Mouse (Mus musculus): ENCODE data around the gene Fut7. TPM values are rescaled to one million over a fixed set of nuclear protein-coding genes. Genes with fewer than 3 reads are reported as not detected.
A peak's percentile ranks its signal among the peaks of the same experiment; 100 is the strongest.

Fut7 gene
- polyA plus RNA-seq, 1 experiment: 0.68 TPM

- no peak for TF ChIP-seq CTCF (IDR thresholded peaks at IDR 0.05; ENCODE audit: extremely low read depth, insufficient read length, insufficient replicate concordance, low read depth, low read length)
- TF ChIP-seq POLR2A (IDR thresholded peaks at IDR 0.05; ENCODE audit: low read depth, low read length): no peak
- Histone ChIP-seq H3K4me1 (ENCODE audit: control insufficient read depth, insufficient read depth, insufficient read length, low read length) (peaks cover 14% of the 10 kb centered on the region), H3K27me3 (ENCODE audit: control insufficient read depth, insufficient read depth, low read length) (no peaks in the 10 kb centered on the region), H3K27ac (ENCODE audit: insufficient read depth, low read depth, low read length) (no peak overlapping the region), H3K4me3 (ENCODE audit: low read depth, low read length) (no peak overlapping the region), H3K36me3 (ENCODE audit: control insufficient read depth, insufficient read depth, low read length) (no peaks in the 10 kb centered on the region)
- WGBS: 68% methylated on average over 1 of the region's 1 CpGs
Observed at GRCm38 (mm10) chr2:25423626-25424025, 559 bp downstream of the Fut7 start.

GRCm38 (mm10) chr2:25425481-25425880 is 2.4 kb downstream of the Fut7 start:
- no peak for TF ChIP-seq CTCF (IDR thresholded peaks at IDR 0.05; ENCODE audit: extremely low read depth, insufficient read length, insufficient replicate concordance, low read depth, low read length)
- no peak for TF ChIP-seq POLR2A (IDR thresholded peaks at IDR 0.05; ENCODE audit: low read depth, low read length)
- H3K36me3 ChIP-seq (ENCODE audit: control insufficient read depth, insufficient read depth, low read length): no peaks in the 10 kb centered on the region
- H3K4me1 ChIP-seq (ENCODE audit: control insufficient read depth, insufficient read depth, insufficient read length, low read length): peaks cover 14% of the 10 kb centered on the region
- no peaks in the 10 kb centered on the region for H3K27me3 ChIP-seq (ENCODE audit: control insufficient read depth, insufficient read depth, low read length)
- H3K27ac ChIP-seq (ENCODE audit: insufficient read depth, low read depth, low read length): no peak overlapping the region
- H3K4me3 ChIP-seq (ENCODE audit: low read depth, low read length): no peak overlapping the region
- 64% methylated on average over 27 of the region's 27 CpGs for WGBS

GRCm38 (mm10) chr2:25426721-25427191 is 3.7 kb downstream of the Fut7 start:
- Histone ChIP-seq H3K4me1 (ENCODE audit: control insufficient read depth, insufficient read depth, insufficient read length, low read length) (peaks cover 14% of the 10 kb centered on the region), H3K27me3 (ENCODE audit: control insufficient read depth, insufficient read depth, low read length) (no peaks in the 10 kb centered on the region), H3K36me3 (ENCODE audit: control insufficient read depth, insufficient read depth, low read length) (no peaks in the 10 kb centered on the region), H3K4me3 (ENCODE audit: low read depth, low read length) (no peak overlapping the region), H3K27ac (ENCODE audit: insufficient read depth, low read depth, low read length) (0 out of 2 replicates have a peak overlapping the region, but pooled peaks have one; percentile 20)
- TF ChIP-seq CTCF (IDR thresholded peaks at IDR 0.05; ENCODE audit: extremely low read depth, insufficient read length, insufficient replicate concordance, low read depth, low read length) (peak; percentile 85; the same call in 1 of the 2 replicates), POLR2A (IDR thresholded peaks at IDR 0.05; ENCODE audit: low read depth, low read length) (no peak)
- 40% methylated on average over 5 of the region's 5 CpGs for WGBS

- WGBS: 94% methylated on average over 5 of the region's 5 CpGs
Observed at GRCm38 (mm10) chr2:25427256-25427655, 4.2 kb downstream of the Fut7 start.

GRCm38 (mm10) chr2:25428442-25429236 is 5.6 kb downstream of the Fut7 start, which contains the start of gene Abca2:
Gene Abca2, plus strand, starts transcription at chr2:25428703.
- no peaks in the 10 kb centered on the region for H3K27me3 ChIP-seq (ENCODE audit: control insufficient read depth, insufficient read depth, low read length)
- H3K4me3 ChIP-seq (ENCODE audit: low read depth, low read length): peak within 1 kb of the TSS; percentile 80
- under 1% methylated on average over 89 of the region's 89 CpGs for WGBS

More at GRCm38 (mm10) chr2:25427256-25427655, 4.2 kb downstream of the Fut7 start:
- TF ChIP-seq POLR2A (IDR thresholded peaks at IDR 0.05; ENCODE audit: low read depth, low read length) (no peak), CTCF (IDR thresholded peaks at IDR 0.05; ENCODE audit: extremely low read depth, insufficient read length, insufficient replicate concordance, low read depth, low read length) (no peak)
- no peak overlapping the region for H3K4me3 ChIP-seq (ENCODE audit: low read depth, low read length)
- no peaks in the 10 kb centered on the region for H3K27me3 ChIP-seq (ENCODE audit: control insufficient read depth, insufficient read depth, low read length)
- peaks cover 13% of the 10 kb centered on the region for H3K4me1 ChIP-seq (ENCODE audit: control insufficient read depth, insufficient read depth, insufficient read length, low read length)
- no peaks in the 10 kb centered on the region for H3K36me3 ChIP-seq (ENCODE audit: control insufficient read depth, insufficient read depth, low read length)
- no peak overlapping the region for H3K27ac ChIP-seq (ENCODE audit: insufficient read depth, low read depth, low read length)

GRCm38 (mm10) chr2:25429435-25430180 is 6.5 kb downstream of the Fut7 start:
- Histone ChIP-seq H3K27me3 (ENCODE audit: control insufficient read depth, insufficient read depth, low read length) (no peaks in the 10 kb centered on the region), H3K4me1 (ENCODE audit: control insufficient read depth, insufficient read depth, insufficient read length, low read length) (no peaks in the 10 kb centered on the region), H3K36me3 (ENCODE audit: control insufficient read depth, insufficient read depth, low read length) (no peaks in the 10 kb centered on the region), H3K4me3 (ENCODE audit: low read depth, low read length) (peak overlapping the region; percentile 80), H3K27ac (ENCODE audit: insufficient read depth, low read depth, low read length) (no peak overlapping the region)
- WGBS: 70% methylated on average over 5 of the region's 5 CpGs
- TF ChIP-seq CTCF (IDR thresholded peaks at IDR 0.05; ENCODE audit: extremely low read depth, insufficient read length, insufficient replicate concordance, low read depth, low read length): no peak
- no peak for TF ChIP-seq POLR2A (IDR thresholded peaks at IDR 0.05; ENCODE audit: low read depth, low read length)

More at GRCm38 (mm10) chr2:25428442-25429236, 5.6 kb downstream of the Fut7 start, which contains the start of gene Abca2:
- H3K27ac ChIP-seq (ENCODE audit: insufficient read depth, low read depth, low read length): no peak within 1 kb of the TSS
- H3K4me1 ChIP-seq (ENCODE audit: control insufficient read depth, insufficient read depth, insufficient read length, low read length): peaks cover under 1% of the 10 kb centered on the region
- no peak; the same call in 1 of the 2 replicates for TF ChIP-seq POLR2A (IDR thresholded peaks at IDR 0.05; ENCODE audit: low read depth, low read length)
- peak; percentile 94 for TF ChIP-seq CTCF (IDR thresholded peaks at IDR 0.05; ENCODE audit: extremely low read depth, insufficient read length, insufficient replicate concordance, low read depth, low read length)
- H3K36me3 ChIP-seq (ENCODE audit: control insufficient read depth, insufficient read depth, low read length): no peaks in the 10 kb centered on the region

Measured in small intestine, adult 2 months (tissue).